Mouse (Mus musculus) CD4-positive, CD25-positive, alpha-beta regulatory T cell, adult 2 months (primary cell): ENCODE data around the gene Hist2h2ac.
A peak's percentile ranks its signal among the peaks of the same experiment; 100 is the strongest.
"Not testable (repeated sequence)": the region's sequence is repeated elsewhere in the genome, so short reads cannot be mapped to it uniquely, and the experiment has no call there.

Source experiments
- DNase-seq: peaks from one replicate; pipeline ENCODE4 v3.0.0-alpha.2; 2012; ENCODE audit warnings: low read depth, low spot score

The Hist2h2ac gene

GRCm38 (mm10) chr3:96249034-96249345 lies 28.3 kb upstream of the Hist2h2ac start:
- no peak for DNase-seq

GRCm38 (mm10) chr3:96248141-96249033 lies 27.7 kb upstream of the Hist2h2ac start:
- no peak for DNase-seq

GRCm38 (mm10) chr3:96247356-96248140 lies 26.9 kb upstream of the Hist2h2ac start:
- DNase-seq = no peak

- DNase-seq = not testable (repeated sequence)
Observed at GRCm38 (mm10) chr3:96246427-96246856, 25.8 kb upstream of the Hist2h2ac start, which contains the start of gene Hist2h3c1. Gene Hist2h3c1, plus strand, starts transcription at chr3:96246685.

- DNase-seq = not testable (repeated sequence)
Observed at GRCm38 (mm10) chr3:96246018-96246417, 25.3 kb upstream of the Hist2h2ac start.

- DNase-seq = peak; percentile 85
Observed at GRCm38 (mm10) chr3:96245003-96245886, 24.6 kb upstream of the Hist2h2ac start, which contains the start of gene Hist2h2aa1. Gene Hist2h2aa1, plus strand, starts transcription at chr3:96245497.

- DNase-seq = no peak
Observed at GRCm38 (mm10) chr3:96243921-96244572, 23.4 kb upstream of the Hist2h2ac start.

GRCm38 (mm10) chr3:96240799-96241197 lies 20.1 kb upstream of the Hist2h2ac start:
- DNase-seq = no peak

GRCm38 (mm10) chr3:96239949-96240798 lies 19.5 kb upstream of the Hist2h2ac start, which contains the start of gene Hist2h2aa2:
Gene Hist2h2aa2, minus strand, starts transcription at chr3:96240276.
- DNase-seq = peak; percentile 71

- DNase-seq = not testable (repeated sequence)
Observed at GRCm38 (mm10) chr3:96238954-96239793, 18.5 kb upstream of the Hist2h2ac start, which contains the start of gene Hist2h3c2. Gene Hist2h3c2, minus strand, starts transcription at chr3:96239127.

- DNase-seq = peak; percentile 29
Observed at GRCm38 (mm10) chr3:96237904-96238511, 17.3 kb upstream of the Hist2h2ac start.

- DNase-seq = no peak
Observed at GRCm38 (mm10) chr3:96237335-96237903, 16.7 kb upstream of the Hist2h2ac start.

- DNase-seq = no peak
Observed at GRCm38 (mm10) chr3:96236834-96237334, 16.2 kb upstream of the Hist2h2ac start.

GRCm38 (mm10) chr3:96235836-96236235 lies 15.2 kb upstream of the Hist2h2ac start:
- no peak for DNase-seq

GRCm38 (mm10) chr3:96234914-96235313 lies 14.2 kb upstream of the Hist2h2ac start:
- DNase-seq = peak; percentile 61

GRCm38 (mm10) chr3:96231758-96232120 lies 11.1 kb upstream of the Hist2h2ac start:
- no peak for DNase-seq

GRCm38 (mm10) chr3:96230910-96231757 lies 10.5 kb upstream of the Hist2h2ac start:
- DNase-seq = no peak
